Mouse (Mus musculus) CH12.LX (cell line): ENCODE data around the gene Shank3. TPM values are rescaled to one million over a fixed set of nuclear protein-coding genes. Genes with fewer than 3 reads are reported as not detected.

ENCODE experiments used
- DNase-seq: peaks from one replicate; pipeline ENCODE4 v3.0.0-alpha.2; 2013; ENCODE audit errors: extremely low read depth
- H3K27ac ChIP-seq: 2 replicates; pipeline ENCODE4 v1.5.1; 2012; ENCODE audit warnings: low read depth, mild to moderate bottlenecking, control low read depth, moderate library complexity; ENCODE audit not compliant: insufficient read depth
- H3K27me3 ChIP-seq: replicated peaks from 2 replicates; pipeline ENCODE3; 2012; ENCODE audit warnings: inconsistent platforms
- H3K36me3 ChIP-seq, 2 experiments: replicated peaks in 1 of 2; 2 replicates each; pipeline versions ENCODE3 to v1.6.1; 2012; ENCODE audit warnings: inconsistent platforms in 1 of 2, low read length in 1 of 2, mild to moderate bottlenecking in 1 of 2, mixed read lengths in 1 of 2, moderate library complexity in 1 of 2; ENCODE audit not compliant: control insufficient read depth in 1 of 2, insufficient read depth in 1 of 2
- H3K4me1 ChIP-seq, 2 experiments: 2 replicates each; pipeline ENCODE4 v1.6.1; 2012; ENCODE audit warnings: inconsistent platforms in 1 of 2, moderate library complexity in 1 of 2; ENCODE audit not compliant: insufficient read depth in 2 of 2, control insufficient read depth in 1 of 2
- H3K4me2 ChIP-seq: 2 replicates; pipeline ENCODE4 v1.6.1; 2012; ENCODE audit warnings: low read depth, mild to moderate bottlenecking, control low read depth; ENCODE audit not compliant: poor library complexity, insufficient read depth, severe bottlenecking
- H3K4me3 ChIP-seq, 3 experiments: fragments of 150-350 bp in 1 of 3; sonication (generic) in 1 of 3; replicated peaks in 1 of 3; 2 replicates each; pipeline versions ENCODE3 to v1.5.1; 2011 to 2012; ENCODE audit warnings: low read depth in 2 of 3, low read length in 2 of 3, mild to moderate bottlenecking in 2 of 3, moderate library complexity in 2 of 3, control low read depth in 1 of 3, improper control_type of control experiment in 1 of 3, inconsistent platforms in 1 of 3, mixed read lengths in 1 of 3; ENCODE audit not compliant: poor library complexity in 1 of 3
- H3K79me2 ChIP-seq: replicated peaks from 2 replicates; pipeline ENCODE4 v1.6.1; 2012; ENCODE audit warnings: mild to moderate bottlenecking, moderate library complexity; ENCODE audit not compliant: control insufficient read depth, poor library complexity, insufficient read depth, severe bottlenecking; ENCODE audit errors: extremely low read depth
- H3K9ac ChIP-seq: 2 replicates; pipeline ENCODE4 v1.6.1; 2012; ENCODE audit warnings: low read depth, mild to moderate bottlenecking, control low read depth, moderate library complexity; ENCODE audit not compliant: insufficient read depth
- H3K9me3 ChIP-seq: replicated peaks from 2 replicates; pipeline ENCODE3; 2012; ENCODE audit warnings: low read length, inconsistent platforms, mixed read lengths
- CHD2 ChIP-seq: IDR thresholded peaks from 2 replicates; pipeline ENCODE4 v1.6.1; 2011; ENCODE audit warnings: low read length, improper control_type of control experiment
- CTCF ChIP-seq, 2 experiments: IDR thresholded peaks in 1 of 2; conservative IDR thresholded peaks in 1 of 2; 2 replicates each; pipeline ENCODE4 v1.5.1; 2011 to 2012; ENCODE audit warnings: low read depth in 2 of 2, low read length in 2 of 2, improper control_type of control experiment in 1 of 2, inconsistent platforms in 1 of 2, mild to moderate bottlenecking in 1 of 2, moderate library complexity in 1 of 2
- ELF1 ChIP-seq: IDR thresholded peaks from 2 replicates; pipeline ENCODE4 v1.6.1; 2014; ENCODE audit warnings: low read depth, mild to moderate bottlenecking, inconsistent platforms, low read length, improper control_type of control experiment
- ETS1 ChIP-seq: conservative IDR thresholded peaks from 2 replicates; pipeline ENCODE4 v1.6.1; 2012; ENCODE audit warnings: low read depth, mild to moderate bottlenecking, inconsistent platforms, low read length, improper control_type of control experiment, moderate library complexity
- GABPA ChIP-seq: IDR thresholded peaks from 2 replicates; pipeline ENCODE4 v1.6.1; 2012; ENCODE audit warnings: low read depth, low read length, improper control_type of control experiment, inconsistent platforms; ENCODE audit not compliant: insufficient replicate concordance
- IRF4 ChIP-seq: IDR thresholded peaks from 2 replicates; pipeline ENCODE4 v1.6.1; 2014; ENCODE audit warnings: low read depth, mild to moderate bottlenecking, inconsistent platforms, low read length, improper control_type of control experiment
- JUND ChIP-seq: conservative IDR thresholded peaks from 2 replicates; pipeline ENCODE4 v1.6.1; 2011; ENCODE audit warnings: low read depth, low read length, improper control_type of control experiment
- KAT2A ChIP-seq: IDR thresholded peaks from 2 replicates; pipeline ENCODE4 v1.6.1; 2012; ENCODE audit warnings: low read length, improper control_type of control experiment, inconsistent platforms; ENCODE audit not compliant: insufficient replicate concordance
- MAFK ChIP-seq: IDR thresholded peaks from 2 replicates; pipeline ENCODE4 v1.6.1; 2011; ENCODE audit warnings: low read length, improper control_type of control experiment; ENCODE audit not compliant: insufficient replicate concordance
- MXI1 ChIP-seq: IDR thresholded peaks from 2 replicates; pipeline ENCODE4 v1.6.1; 2011; ENCODE audit warnings: mild to moderate bottlenecking, low read depth, low read length, improper control_type of control experiment
- NELFE ChIP-seq: IDR thresholded peaks from 2 replicates; pipeline ENCODE4 v1.6.1; 2011; ENCODE audit warnings: low read depth, low read length, improper control_type of control experiment
- POLR2AphosphoS2 ChIP-seq: IDR thresholded peaks from 2 replicates; pipeline ENCODE4 v1.6.1; 2011; ENCODE audit warnings: low read depth, low read length, improper control_type of control experiment
- RCOR1 ChIP-seq: conservative IDR thresholded peaks from 2 replicates; pipeline ENCODE4 v1.6.1; 2012; ENCODE audit warnings: low read depth, mild to moderate bottlenecking, inconsistent platforms, low read length, improper control_type of control experiment
- SMC3 ChIP-seq: IDR thresholded peaks from 2 replicates; pipeline ENCODE4 v1.6.1; 2011; ENCODE audit warnings: low read depth, low read length, improper control_type of control experiment
- TCF12 ChIP-seq: IDR thresholded peaks from 2 replicates; pipeline ENCODE4 v1.6.1; 2014; ENCODE audit warnings: low read depth, mild to moderate bottlenecking, inconsistent platforms, low read length, improper control_type of control experiment
- USF2 ChIP-seq: conservative IDR thresholded peaks from 2 replicates; pipeline ENCODE4 v1.6.1; 2011; ENCODE audit warnings: low read depth, low read length, improper control_type of control experiment
- ZNF384 ChIP-seq: IDR thresholded peaks from 2 replicates; pipeline ENCODE4 v1.6.1; 2012; ENCODE audit warnings: low read depth, low read length, improper control_type of control experiment, inconsistent platforms
- dilution Hi-C: fragments of 300-500 bp; cut with MboI; formaldehyde crosslinking; loops from 2 replicates; pipeline ENCODE4 v1.14.3; 2020; ENCODE audit warnings: low sequenced_read_pairs; ENCODE audit not compliant: extremely low pct_unique_long_range_greater_than_20kb, extremely low pct_ligation_motif_present
- in situ Hi-C: fragments of 300-500 bp; cut with MboI; formaldehyde crosslinking; loops from 3 replicates; pipeline ENCODE4 v1.14.3; 2019; ENCODE audit warnings: low sequenced_read_pairs, low pct_ligation_motif_present, low pct_unique_long_range_greater_than_20kb, mixed read lengths
- polyA plus RNA-seq: library from polyadenylated mRNA; unstranded; fragments of >175 nt; gene quantifications from 2 replicates; pipeline ENCODE4 v1.2.1, GENCODE M21; 2012; ENCODE audit warnings: low read depth; ENCODE audit not compliant: insufficient read length
- total RNA-seq, 2 experiments: library from RNA; depleted of rRNA; stranded (reverse); fragments of 300-350 nt in 1 of 2; fragments of >200 nt in 1 of 2; gene quantifications; 2 replicates each; pipeline ENCODE4 v1.2.3; 2012 to 2014

The Shank3 gene
- total and polyA plus RNA-seq, 3 experiments: not detected

- Histone ChIP-seq H3K27me3 (peaks cover 33% of the 10 kb centered on the region), H3K27ac (no peak overlapping the region), H3K4me2 (no peak overlapping the region), H3K9ac (no peak overlapping the region), H3K4me1 (peaks cover 0 to 2% of the 10 kb centered on the region in 2 experiments; a peak in 1 of 4 replicates), H3K79me2 (no peaks in the 10 kb centered on the region), H3K4me3 (no peak overlapping the region), H3K9me3 (peaks cover 3% of the 10 kb centered on the region), H3K36me3 (no peaks in the 10 kb centered on the region)
- dilution Hi-C loops: no loop called here
- DNase-seq: no peak
- in situ Hi-C loops: no loop called here
- no peak for TF ChIP-seq SMC3
- TF ChIP-seq NELFE: no peak
- no peak for TF ChIP-seq ELF1
- no peak for TF ChIP-seq RCOR1
- TF ChIP-seq ETS1: no peak
- TF ChIP-seq ZNF384: no peak
- no peak for TF ChIP-seq CHD2
- no peak for TF ChIP-seq JUND
- TF ChIP-seq USF2: no peak
- no peak for TF ChIP-seq MXI1
- TF ChIP-seq MAFK: no peak
- TF ChIP-seq POLR2AphosphoS2: no peak
- no peak for TF ChIP-seq GABPA
- TF ChIP-seq IRF4: no peak
- no peak for TF ChIP-seq KAT2A
- no peak for TF ChIP-seq CTCF (conservative IDR thresholded peaks at IDR 0.05 in 1 of 2, IDR thresholded peaks at IDR 0.05 in 1 of 2; ENCODE audit: low read depth in 2 of 2, low read length in 2 of 2)
- no peak for TF ChIP-seq TCF12
These were observed 58.6 kb downstream of the Shank3 start for GRCm38 (mm10) chr15:89557996-89558390.

- no peak overlapping the region for H3K9ac ChIP-seq
- H3K9me3 ChIP-seq: peaks cover 3% of the 10 kb centered on the region
- no peak overlapping the region for H3K27ac ChIP-seq
- peaks cover 0 to 2% of the 10 kb centered on the region in 2 experiments; a peak in 1 of 4 replicates for H3K4me1 ChIP-seq
- H3K4me3 ChIP-seq: no peak overlapping the region
- dilution Hi-C loops: no loop called here
- H3K36me3 ChIP-seq: no peaks in the 10 kb centered on the region
- no peak overlapping the region for H3K4me2 ChIP-seq
- no peak for DNase-seq
- H3K79me2 ChIP-seq: no peaks in the 10 kb centered on the region
- no peak for TF ChIP-seq NELFE
- H3K27me3 ChIP-seq: peaks cover 26% of the 10 kb centered on the region
- in situ Hi-C loops: no loop called here
These were observed 59.8 kb downstream of the Shank3 start for GRCm38 (mm10) chr15:89559202-89559731.
